8 mouse cellular contexts compared by ENCODE assay signal in the genomic region with DNA sequence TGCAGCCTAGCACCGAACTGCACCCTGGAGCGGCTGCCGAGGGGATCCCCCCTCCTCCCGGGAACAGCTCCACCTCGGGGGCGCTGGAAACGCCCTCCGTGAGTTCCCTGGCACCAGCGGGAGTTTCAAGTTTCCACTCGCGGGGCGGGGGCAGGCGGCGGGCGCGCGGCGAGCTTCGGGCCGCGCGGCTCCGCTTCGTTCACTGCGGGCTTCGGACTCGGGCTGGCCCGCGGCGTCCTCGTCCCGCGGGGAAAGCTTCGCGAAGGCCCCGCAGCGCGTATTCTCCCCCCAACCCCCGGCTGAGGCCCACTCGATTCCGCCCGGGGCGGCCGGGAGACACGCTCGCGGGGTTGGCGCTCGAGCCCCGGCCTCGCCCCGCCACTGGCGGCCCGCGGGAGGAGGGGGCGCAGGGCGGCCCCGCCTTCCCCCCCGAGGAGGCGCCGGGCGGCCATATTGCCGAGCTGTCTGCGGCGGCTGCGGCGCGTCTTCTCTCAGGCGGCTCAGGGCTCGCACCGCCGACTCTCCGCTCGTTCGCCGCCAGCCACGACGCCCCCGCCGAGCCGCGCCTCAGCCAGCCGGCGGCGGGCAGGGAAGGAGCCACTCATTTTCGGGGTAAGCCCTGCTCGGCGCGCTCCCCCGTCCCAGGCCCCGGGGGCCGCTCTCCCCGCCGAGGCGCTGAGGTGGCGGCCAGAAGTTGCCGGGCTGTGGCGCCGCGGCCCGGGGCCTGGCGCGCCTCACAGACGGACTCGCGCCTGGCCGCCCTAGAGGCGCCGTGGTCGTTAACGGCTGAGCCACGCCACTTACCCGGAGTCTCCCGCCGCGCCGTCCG. TPM values are rescaled to one million over a fixed set of nuclear protein-coding genes. Genes with fewer than 3 reads are reported as not detected.
A peak's percentile ranks its signal among the peaks of the same experiment; 100 is the strongest.
DNase-seq lines count a peak whose midpoint lies in the region; ATAC-seq and TF ChIP-seq lines count a peak whose summit lies in the region.

No protein-coding gene starts in this region.

- under 1% methylated on average over 80 of the region's 118 CpGs for WGBS in hindbrain, embryonic 13.5 days

- CTCF ChIA-PET in Patski (lab: Charles Lee), result interaction anchor here (1.0 to 2.0 kb wide), 3 partner anchors 52 to 71 kb away, joined by 3 to 5 read pairs (median 3); no protein-coding TSS in a partner anchor

- H3K4me3 ChIP-seq in hindbrain, embryonic 13.5 days, result peak overlapping the region; percentile 96

- peak overlapping the region; percentile 98 for H3K27ac ChIP-seq in hindbrain, embryonic 13.5 days

- H3K4me1 ChIP-seq in hindbrain, embryonic 13.5 days (replicated peaks), result peaks cover 31% of the 10 kb centered on the region

- TF ChIP-seq CTCF in Patski (IDR thresholded peaks at IDR 0.05), result no peak

- DNase-seq in Patski (ENCODE audit: low read depth, low spot score), result no peak
- peak; percentile 88 to 92 for DNase-seq in cerebellum, postnatal 10 days
- DNase-seq in frontal cortex, postnatal 14 days (ENCODE audit: low spot score in 2 of 2), result peak; percentile 54 to 69
- peak; percentile 51 for DNase-seq in left cerebral cortex, adult 11 months (ENCODE audit: low spot score)
- DNase-seq in lung, postnatal 36 days, result peak; percentile 86
- DNase-seq in retina, embryonic 14.5 days (ENCODE audit: low spot score), result peak; percentile 85
- peak; percentile 86 to 89 for DNase-seq in thymus, postnatal 36 days

- in situ Hi-C loops in Patski (cut with MboI; ENCODE audit: low pct_unique_long_range_greater_than_20kb), result no loop called here

- H3K9ac ChIP-seq in hindbrain, embryonic 13.5 days, result peak overlapping the region; percentile 96

- H3K9me3 ChIP-seq in hindbrain, embryonic 13.5 days, result no peaks in the 10 kb centered on the region

- ATAC-seq in Patski, result peak; percentile 82
- peak; percentile 95 for ATAC-seq in hindbrain, embryonic 13.5 days (ENCODE audit: low FRiP score)

- no peaks in the 10 kb centered on the region for H3K27me3 ChIP-seq in Patski
- H3K27me3 ChIP-seq in hindbrain, embryonic 13.5 days, result no peaks in the 10 kb centered on the region

- no peaks in the 10 kb centered on the region for H3K36me3 ChIP-seq in hindbrain, embryonic 13.5 days

- POLR2A ChIA-PET in Patski (lab: Charles Lee), result interaction anchor here (0.6 to 1.5 kb wide), 3 partner anchors 12 to 122 kb away, joined by 3 to 4 read pairs (median 3); no protein-coding TSS in a partner anchor

- peak overlapping the region; percentile 65 for H3K4me2 ChIP-seq in hindbrain, embryonic 13.5 days

RNA-seq across cellular contexts. Expression of a gene that starts 1.1 kb away (rescaled TPM):
- polyA plus RNA-seq in Patski (2021), result 96.6 TPM
- polyA plus RNA-seq in hindbrain, embryonic 13.5 days (2015; fragmentation: Nextera tagmentation; extraction: Ambion mirVana), result 100 and 109 TPM in 2 replicates
